Mouse (Mus musculus) stomach, postnatal 0 days (tissue): ENCODE measurements around the gene Nat9. TPM values are rescaled to one million over a fixed set of nuclear protein-coding genes. Genes with fewer than 3 reads are reported as not detected.

Experiments used
- ATAC-seq: fragments of 200-750 bp; cut with Nextera tagmentation; 2 replicates; pipeline ENCODE4 v1.8.0; 2017; ENCODE audit not compliant: low FRiP score, low TSS enrichment
- DNase-seq: peaks from one replicate; pipeline ENCODE4 v3.0.0-alpha.2; 2016; ENCODE audit warnings: low spot score
- H3K27ac ChIP-seq: fragments of 300-500 bp; sonication (generic); replicated peaks from 2 replicates; pipeline ENCODE4 v1.5.1; 2014; ENCODE audit warnings: mild to moderate bottlenecking, control low read depth
- H3K27me3 ChIP-seq: fragments of 300-500 bp; sonication (generic); 2 replicates; pipeline ENCODE4 v1.6.1; 2014; ENCODE audit warnings: low read length; ENCODE audit not compliant: control insufficient read depth, insufficient read depth
- H3K36me3 ChIP-seq: fragments of 300-500 bp; sonication (generic); 2 replicates; pipeline ENCODE4 v1.6.1; 2014; ENCODE audit warnings: low read length, mixed read lengths; ENCODE audit not compliant: control insufficient read depth, insufficient read depth
- H3K4me1 ChIP-seq: fragments of 300-500 bp; sonication (generic); replicated peaks from 2 replicates; pipeline ENCODE4 v1.6.1; 2014; ENCODE audit warnings: antibody characterized with exemption; ENCODE audit not compliant: control insufficient read depth, insufficient read depth
- H3K4me2 ChIP-seq: fragments of 300-500 bp; sonication (generic); replicated peaks from 2 replicates; pipeline ENCODE4 v1.6.1; 2014; ENCODE audit warnings: low read depth, mild to moderate bottlenecking, control low read depth, moderate library complexity
- H3K4me3 ChIP-seq: fragments of 300-500 bp; sonication (generic); 2 replicates; pipeline ENCODE4 v1.5.1; 2014; ENCODE audit warnings: low read depth, low read length, control low read depth
- H3K9ac ChIP-seq: fragments of 300-500 bp; sonication (generic); 2 replicates; pipeline ENCODE4 v1.6.1; 2014; ENCODE audit warnings: mild to moderate bottlenecking, low read length, control low read depth, mixed read lengths
- H3K9me3 ChIP-seq: fragments of 300-500 bp; sonication (generic); 2 replicates; pipeline ENCODE4 v1.6.1; 2016; ENCODE audit warnings: low read length; ENCODE audit not compliant: control insufficient read depth
- CTCF ChIP-seq: IDR thresholded peaks from 2 replicates; pipeline ENCODE4 v1.5.1; 2016; ENCODE audit warnings: antibody characterized with exemption, low read depth, mild to moderate bottlenecking, moderate library complexity
- EP300 ChIP-seq: optimal IDR thresholded peaks from 2 replicates; pipeline ENCODE3; 2016; ENCODE audit warnings: antibody characterized with exemption
- WGBS: fragments of 180-500 bp; shearing (Covaris S2); extraction: QIAGEN DNeasy Blood & Tissue Kit; methylation state at CpG from one replicate; pipeline ENCODE4 v1.1.7; 2014; 5-methylcytosine and 5-hydroxymethylcytosine counted together
- polyA plus RNA-seq: library from polyadenylated mRNA; unstranded; fragments of >200 nt; fragmentation: Nextera tagmentation; extraction: Ambion mirVana; gene quantifications from 2 replicates; pipeline ENCODE4 v1.2.1, GENCODE M21; 2015

Nat9 gene
- polyA plus RNA-seq, 1 experiment from 2014 or later: 18.1 TPM

- H3K9ac ChIP-seq: peak overlapping the region; percentile 68
- WGBS: under 1% methylated on average over 47 of the region's 47 CpGs
- DNase-seq: peak; percentile 63
- no peaks in the 10 kb centered on the region for H3K4me1 ChIP-seq
- H3K36me3 ChIP-seq: no peaks in the 10 kb centered on the region
- no peaks in the 10 kb centered on the region for H3K27me3 ChIP-seq
- peak overlapping the region; percentile 84 for H3K27ac ChIP-seq
- TF ChIP-seq EP300 (no peak), CTCF (peak; percentile 50)
- ATAC-seq: no peak; the same call in 1 of the 2 replicates
- peak overlapping the region; percentile 74 for H3K4me3 ChIP-seq
- H3K4me2 ChIP-seq: peak overlapping the region; percentile 90
- no peaks in the 10 kb centered on the region for H3K9me3 ChIP-seq
Observed at GRCm38 (mm10) chr11:115163568-115164150, 24.0 kb downstream of the Nat9 start.

- Histone ChIP-seq H3K9me3 (no peaks in the 10 kb centered on the region), H3K4me1 (no peaks in the 10 kb centered on the region), H3K4me2 (peak within 1 kb of the TSS; percentile 90), H3K4me3 (peak within 1 kb of the TSS; percentile 74), H3K27ac (peak within 1 kb of the TSS; percentile 87), H3K27me3 (no peaks in the 10 kb centered on the region), H3K36me3 (no peaks in the 10 kb centered on the region), H3K9ac (peak within 1 kb of the TSS; percentile 68)
- DNase-seq (peak; percentile 99), ATAC-seq (peak; percentile 94)
- WGBS: under 1% methylated on average over 46 of the region's 47 CpGs
- no peak for TF ChIP-seq EP300
- no peak for TF ChIP-seq CTCF
Observed at GRCm38 (mm10) chr11:115162832-115163480, 24.7 kb downstream of the Nat9 start, which contains the start of gene Slc9a3r1. Gene Slc9a3r1, plus strand, starts transcription at chr11:115163341.

GRCm38 (mm10) chr11:115162205-115162601 lies 25.5 kb downstream of the Nat9 start:
- H3K4me2 ChIP-seq: peak overlapping the region; percentile 90
- ATAC-seq (no peak), DNase-seq (no peak)
- no peak for TF ChIP-seq CTCF
- no peak for TF ChIP-seq EP300
- H3K27me3 ChIP-seq: no peaks in the 10 kb centered on the region
- no peaks in the 10 kb centered on the region for H3K4me1 ChIP-seq
- H3K4me3 ChIP-seq: peak overlapping the region; percentile 74
- 0 out of 2 replicates have a peak overlapping the region, but pooled peaks have one; percentile 23 for H3K9ac ChIP-seq
- H3K27ac ChIP-seq: peak overlapping the region; percentile 87
- WGBS: 22% methylated on average over 9 of the region's 9 CpGs
- no peaks in the 10 kb centered on the region for H3K36me3 ChIP-seq
- no peaks in the 10 kb centered on the region for H3K9me3 ChIP-seq

- Histone ChIP-seq H3K36me3 (no peaks in the 10 kb centered on the region), H3K4me1 (no peaks in the 10 kb centered on the region), H3K27ac (peak overlapping the region; percentile 87), H3K4me2 (no peak overlapping the region), H3K9me3 (no peaks in the 10 kb centered on the region), H3K27me3 (no peaks in the 10 kb centered on the region), H3K9ac (no peak overlapping the region), H3K4me3 (no peak overlapping the region)
- no peak for ATAC-seq
- no peak for DNase-seq
- WGBS: 48% methylated on average over 9 of the region's 9 CpGs
- TF ChIP-seq CTCF: no peak
- TF ChIP-seq EP300: no peak
Observed at GRCm38 (mm10) chr11:115161578-115162204, 26.0 kb downstream of the Nat9 start.

- H3K4me3 ChIP-seq: no peak overlapping the region
- no peak for ATAC-seq
- no peaks in the 10 kb centered on the region for H3K36me3 ChIP-seq
- no peak overlapping the region for H3K27ac ChIP-seq
- peak; percentile 86 for DNase-seq
- H3K4me2 ChIP-seq: no peak overlapping the region
- H3K4me1 ChIP-seq: no peaks in the 10 kb centered on the region
- H3K9ac ChIP-seq: no peak overlapping the region
- TF ChIP-seq EP300: no peak
- TF ChIP-seq CTCF: peak; percentile 94
- H3K27me3 ChIP-seq: no peaks in the 10 kb centered on the region
- 27% methylated on average over 10 of the region's 10 CpGs for WGBS
- H3K9me3 ChIP-seq: no peaks in the 10 kb centered on the region
Observed at GRCm38 (mm10) chr11:115160883-115161577, 26.6 kb downstream of the Nat9 start.
